Mouse (Mus musculus): ENCODE results near the gene Akap6. TPM values are rescaled to one million over a fixed set of nuclear protein-coding genes. Genes with fewer than 3 reads are reported as not detected.

Gene Akap6
- polyA plus RNA-seq, 2 experiments from 2014 or later: 0.22 TPM; not detected in 1

GRCm38 (mm10) chr12:53168189-53169003 is 469.2 kb downstream of the Akap6 start:
- no peak for ATAC-seq

- ATAC-seq: no peak
Observed at GRCm38 (mm10) chr12:53191435-53191834, 492.3 kb downstream of the Akap6 start.

- ATAC-seq: no peak
Observed at GRCm38 (mm10) chr12:53193664-53194063, 494.5 kb downstream of the Akap6 start.

Other genes with a start within 250 kb of the Akap6 start
- gene Arhgap5, start 195.4 kb upstream of the Akap6 start, polyA plus RNA-seq (2017; shearing (Covaris generic)): 10 to 100 TPM; 21.9 to 25.3 TPM